Mouse (Mus musculus) adrenal gland, adult (tissue): ENCODE results near the gene Pcolce.

ENCODE experiments used
- DNase-seq, 2 experiments: peaks; one replicate each; pipeline ENCODE4 v3.0.0; 2022 to 2023; ENCODE audit warnings: low spot score in 1 of 2; ENCODE audit not compliant: inconsistent age in 2 of 2

The Pcolce gene

DNA sequence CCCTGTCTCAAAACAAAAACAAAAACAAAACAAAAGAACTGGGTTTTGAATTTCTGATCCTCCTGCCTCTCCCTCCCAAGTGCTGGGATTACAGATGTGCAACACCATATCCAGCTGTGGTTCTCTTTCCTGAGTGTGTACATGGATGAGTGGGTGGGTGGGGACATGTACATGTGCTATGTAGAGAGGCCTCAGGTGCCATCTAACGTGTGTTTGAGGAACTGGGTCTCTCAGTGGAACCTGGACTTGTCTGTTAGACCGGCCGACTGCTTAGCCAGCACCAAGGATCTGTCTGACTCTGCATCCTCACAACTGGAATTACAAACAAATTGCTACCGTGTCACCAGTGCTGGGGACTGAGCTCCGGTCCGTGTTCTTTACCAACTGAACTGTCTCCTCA lies 16.0 kb downstream of the Pcolce start:
- DNase-seq = no peak

- DNase-seq = peak in 1 of 2 experiments; percentile 58
These were observed 16.9 kb downstream of the Pcolce start for GRCm38 (mm10) chr5:137596601-137597261.

GRCm38 (mm10) chr5:137595921-137596320 lies 17.7 kb downstream of the Pcolce start:
- no peak for DNase-seq

GRCm38 (mm10) chr5:137590507-137590906 lies 23.1 kb downstream of the Pcolce start:
- DNase-seq = no peak

GRCm38 (mm10) chr5:137584976-137585375 lies 28.6 kb downstream of the Pcolce start:
- peak; percentile 76 to 92 for DNase-seq

DNA sequence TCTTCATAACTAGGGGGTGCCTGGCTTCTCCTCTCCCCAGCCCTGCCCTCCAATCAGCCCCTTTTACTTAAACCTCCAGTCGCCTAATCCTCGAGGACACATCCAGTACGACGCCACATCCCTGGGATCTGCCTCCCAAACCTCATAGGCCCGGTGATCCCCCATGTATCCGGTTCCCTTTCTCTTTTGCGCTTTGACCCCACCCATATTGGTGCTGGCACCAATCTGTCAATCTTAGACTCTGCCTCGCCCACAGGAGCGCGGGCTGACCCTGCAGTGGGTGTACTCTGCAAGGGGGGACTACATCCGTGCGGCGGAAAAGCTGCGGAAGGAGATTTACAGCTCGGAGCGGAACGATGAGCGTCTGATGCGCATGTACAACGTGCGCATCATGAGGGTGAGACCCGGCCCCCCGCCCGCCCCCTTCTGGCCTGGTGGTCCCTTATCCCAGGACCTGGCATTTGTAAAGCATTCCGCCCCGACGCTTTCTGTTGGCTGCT lies 29.9 kb downstream of the Pcolce start:
- DNase-seq = peak in 1 of 2 experiments; percentile 46

DNA sequence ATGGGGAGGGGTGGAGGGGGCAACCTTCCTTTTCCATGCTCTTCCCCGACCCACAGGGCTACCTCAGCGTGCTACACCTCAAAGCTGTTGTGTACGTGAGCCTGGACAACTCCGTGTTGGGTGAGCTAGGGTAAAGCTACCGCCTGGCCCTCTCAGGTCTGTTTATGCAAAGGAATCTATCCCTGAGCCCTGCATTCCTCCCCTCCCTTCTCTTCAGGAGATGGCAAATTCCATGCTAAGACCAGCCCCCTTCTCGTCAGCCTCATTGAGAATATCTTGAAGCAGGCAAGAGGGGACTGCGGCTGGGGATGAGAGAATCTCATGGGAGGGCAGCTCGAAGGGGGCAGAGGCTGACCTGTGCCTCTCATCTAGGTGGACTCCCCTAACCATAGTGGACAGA lies 30.9 kb downstream of the Pcolce start:
- DNase-seq = no peak

GRCm38 (mm10) chr5:137580246-137580645 lies 33.3 kb downstream of the Pcolce start:
- no peak for DNase-seq

DNA sequence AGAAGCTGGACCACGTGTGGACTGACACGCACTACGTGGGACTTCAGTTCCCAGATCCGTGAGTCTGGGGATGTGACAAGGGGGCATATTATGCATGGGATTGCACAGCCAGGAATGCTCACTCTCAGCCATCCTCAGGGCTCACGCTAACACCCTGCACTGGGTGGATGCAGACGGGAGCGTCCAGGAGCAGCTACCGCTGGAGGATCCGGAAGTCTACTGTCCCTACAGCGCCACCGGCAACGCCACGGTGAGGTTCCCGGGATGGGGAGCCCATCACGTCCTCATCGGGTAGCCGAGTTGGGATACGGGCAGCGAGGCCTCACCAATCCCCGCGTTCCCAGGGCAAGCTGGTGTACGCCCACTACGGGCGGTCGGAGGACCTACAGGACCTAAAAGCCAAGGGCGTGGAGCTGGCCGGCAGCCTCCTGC lies 39.1 kb downstream of the Pcolce start:
- peak; percentile 70 to 83 for DNase-seq

DNA sequence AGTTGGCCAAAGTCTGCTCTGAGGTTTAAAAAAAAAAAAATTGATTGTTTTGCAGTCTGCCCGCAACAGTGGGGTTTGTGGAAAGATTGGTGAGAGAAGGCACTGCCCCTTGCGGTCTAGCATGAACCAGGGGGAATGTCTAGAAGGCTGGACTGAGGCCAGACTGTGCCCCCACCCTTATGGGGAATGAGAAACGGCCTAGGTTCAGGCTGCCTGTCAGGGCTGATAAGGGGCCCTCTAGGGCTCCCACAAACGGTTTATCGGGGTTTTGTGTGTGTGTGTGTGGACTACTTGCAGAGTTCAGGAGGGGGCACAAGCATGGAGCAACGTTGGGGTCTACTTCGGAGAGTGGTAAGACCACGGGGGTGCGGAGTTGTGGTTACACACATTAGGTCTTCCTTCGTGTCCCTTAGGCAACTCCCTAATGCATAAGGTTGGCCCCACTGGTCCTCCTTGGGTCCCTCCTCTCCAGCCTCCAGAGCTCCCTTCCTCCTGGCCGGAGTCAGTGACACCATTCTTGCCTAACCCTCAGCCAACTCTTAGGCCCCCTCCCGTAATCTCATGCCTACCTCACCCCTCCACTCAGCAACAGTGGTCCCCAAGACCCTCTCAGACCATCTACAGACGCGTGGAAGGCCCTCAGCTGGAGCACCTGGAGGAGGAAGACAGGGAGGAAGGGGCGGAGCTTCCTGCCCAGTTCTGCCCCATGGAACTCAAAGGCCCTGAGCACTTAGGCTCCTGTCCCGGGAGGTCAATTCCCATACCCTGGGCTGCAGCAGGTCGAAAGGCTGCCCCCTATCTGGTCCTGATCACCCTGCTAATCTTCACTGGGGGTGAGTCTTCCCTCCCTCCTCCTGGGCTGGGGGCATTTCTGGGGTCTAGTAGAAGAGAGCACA lies 42.6 kb downstream of the Pcolce start:
- DNase-seq = no peak

DNA sequence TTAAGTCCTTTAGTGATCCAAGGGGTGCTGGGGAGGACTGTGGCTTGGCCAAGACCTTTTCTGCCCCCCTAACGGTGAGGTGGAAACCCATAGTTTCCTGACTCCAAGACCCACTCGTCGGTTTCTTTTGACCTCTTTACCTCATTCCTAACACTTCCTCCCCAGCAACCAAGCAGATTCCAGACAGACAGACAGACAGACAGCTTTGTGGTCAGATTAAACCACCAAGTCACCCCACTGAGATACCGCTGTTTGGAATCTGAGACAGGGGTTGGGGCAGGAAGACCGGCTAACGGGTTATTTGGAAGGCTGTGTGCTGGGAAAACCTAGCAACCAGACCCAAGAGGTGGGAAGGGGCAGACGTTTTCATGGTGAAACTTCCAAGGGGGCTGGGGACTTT lies 43.4 kb downstream of the Pcolce start:
- no peak for DNase-seq

DNA sequence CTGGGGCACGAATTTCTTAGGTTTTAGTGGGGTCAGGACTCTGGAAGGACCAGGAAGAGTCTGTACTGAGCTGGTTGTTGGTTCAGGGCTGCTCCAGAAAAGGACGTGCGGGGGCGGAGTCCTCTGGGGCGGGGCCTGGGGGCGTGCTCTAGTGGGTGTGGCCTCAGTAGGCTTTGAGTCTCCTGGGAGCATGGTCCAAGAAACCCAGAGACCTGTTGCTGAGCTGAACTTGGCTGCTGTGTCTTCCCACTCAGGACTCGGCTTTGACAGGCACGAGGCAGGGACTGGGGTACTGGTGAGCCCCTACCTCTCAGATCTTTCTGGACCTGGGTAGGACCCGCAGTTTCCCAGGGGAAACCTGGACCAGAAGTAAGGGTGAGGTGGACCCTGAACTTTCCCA lies 43.9 kb downstream of the Pcolce start, which contains the start of gene Tfr2:
Gene Tfr2, plus strand, starts transcription at position 176 of the 400 bp plus-strand sequence.
- peak; percentile 60 to 79 for DNase-seq

DNA sequence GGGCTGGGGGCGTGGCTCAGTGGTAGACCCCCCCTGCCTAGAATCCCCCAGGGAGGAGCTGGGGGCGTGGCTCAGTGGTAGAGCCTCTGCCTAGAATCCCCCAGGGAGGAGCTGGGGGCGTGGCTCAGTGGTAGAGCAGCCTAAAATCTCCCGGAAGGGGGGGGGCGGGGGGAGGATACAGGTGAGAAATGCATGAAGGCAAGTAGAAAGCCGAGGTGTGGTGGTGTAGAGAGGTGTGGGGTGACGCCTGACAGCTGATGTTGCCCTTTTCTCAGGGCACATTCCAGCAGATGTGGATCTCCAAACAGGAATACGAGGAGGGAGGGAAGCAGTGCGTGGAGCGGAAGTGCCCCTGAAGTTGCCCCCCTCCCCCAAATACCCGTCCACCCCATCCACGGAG lies 44.6 kb downstream of the Pcolce start:
- DNase-seq = no peak

GRCm38 (mm10) chr5:137568223-137568798 lies 45.3 kb downstream of the Pcolce start:
- DNase-seq = peak; percentile 64 to 77

DNA sequence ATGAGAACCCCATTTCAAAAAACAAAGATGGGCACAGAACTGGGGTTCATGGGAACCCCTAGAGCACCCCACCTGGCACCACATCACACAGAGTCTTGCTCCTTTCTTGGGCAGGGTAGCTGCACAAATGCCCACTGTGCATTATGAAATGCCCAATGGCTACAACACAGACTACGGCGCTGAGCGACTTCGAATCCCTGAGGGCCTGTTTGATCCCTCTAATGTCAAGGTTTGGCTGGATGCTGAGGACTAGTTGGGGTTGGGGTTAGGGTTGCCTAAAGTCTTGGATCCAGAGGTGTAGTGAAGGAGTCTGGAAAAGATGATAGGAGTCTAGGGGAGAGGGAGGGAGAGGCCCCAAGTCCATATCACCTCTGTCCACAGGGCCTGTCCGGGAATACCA lies 47.2 kb downstream of the Pcolce start:
- DNase-seq = no peak

- DNase-seq = no peak
These were observed 47.8 kb downstream of the Pcolce start for GRCm38 (mm10) chr5:137565744-137566143.

DNA sequence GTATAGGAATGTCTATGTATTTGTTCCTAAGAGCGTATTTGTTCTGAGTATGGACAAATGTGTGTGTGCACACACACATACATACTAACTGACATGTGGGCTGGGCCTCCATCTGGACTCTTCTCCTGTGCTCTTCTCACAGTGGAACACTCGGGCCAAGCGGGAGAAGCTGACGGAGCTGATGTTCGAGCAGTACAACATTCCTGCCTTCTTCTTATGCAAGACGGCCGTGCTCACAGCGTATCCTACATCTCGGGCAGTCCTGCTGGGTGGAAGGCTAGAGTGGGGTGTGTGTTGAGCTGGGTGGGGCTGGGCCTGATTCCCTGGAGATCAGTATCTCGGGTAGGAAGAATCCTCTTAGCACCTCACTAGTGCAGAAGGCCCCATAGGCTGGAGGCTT lies 50.6 kb downstream of the Pcolce start:
- no peak for DNase-seq

DNA sequence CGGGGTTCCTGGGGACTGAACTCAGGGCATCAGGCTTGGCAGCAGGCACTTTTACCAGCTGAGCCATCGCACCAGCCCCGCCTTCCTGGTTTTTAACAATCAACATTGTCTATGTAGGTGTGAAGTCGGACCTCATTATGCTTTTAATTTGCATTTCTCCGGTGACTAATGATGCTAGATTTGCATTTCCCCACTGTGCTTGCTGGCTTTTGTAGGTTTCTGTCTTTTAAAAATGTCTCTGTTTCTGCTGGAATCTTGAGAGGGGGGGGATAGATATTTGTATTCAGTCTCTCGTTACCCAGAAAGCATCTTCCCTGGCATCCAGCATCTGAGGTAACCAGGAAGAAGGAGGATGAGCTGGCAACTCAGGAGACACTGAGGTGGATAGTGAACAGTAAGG lies 52.0 kb downstream of the Pcolce start:
- no peak for DNase-seq
